Mouse (Mus musculus) midbrain, embryonic 13.5 days (tissue): ENCODE data around the gene Wfdc12. TPM values are rescaled to one million over a fixed set of nuclear protein-coding genes. Genes with fewer than 3 reads are reported as not detected.
"Not testable (repeated sequence)": the region's sequence is repeated elsewhere in the genome, so short reads cannot be mapped to it uniquely, and the experiment has no call there.

Source experiments
- ATAC-seq: fragments of 200-750 bp; cut with Nextera tagmentation; 2 replicates; pipeline ENCODE4 v1.8.0; 2017; ENCODE audit warnings: mild to moderate bottlenecking, moderate TSS enrichment, moderate library complexity
- H3K27ac ChIP-seq: fragments of 300-500 bp; sonication (generic); 2 replicates; pipeline ENCODE4 v1.5.1; 2015; ENCODE audit warnings: inconsistent platforms, mild to moderate bottlenecking, moderate library complexity
- H3K27me3 ChIP-seq: fragments of 300-500 bp; sonication (generic); 2 replicates; pipeline ENCODE4 v1.6.1; 2015; ENCODE audit warnings: mild to moderate bottlenecking, inconsistent platforms
- H3K36me3 ChIP-seq: fragments of 300-500 bp; sonication (generic); 2 replicates; pipeline ENCODE4 v1.6.1; 2015; ENCODE audit warnings: mild to moderate bottlenecking, inconsistent platforms
- H3K4me1 ChIP-seq: fragments of 300-500 bp; sonication (generic); replicated peaks from 2 replicates; pipeline ENCODE4 v1.6.1; 2015; ENCODE audit warnings: inconsistent platforms
- H3K4me2 ChIP-seq: fragments of 300-500 bp; sonication (generic); replicated peaks from 2 replicates; pipeline ENCODE4 v1.6.1; 2015; ENCODE audit warnings: moderate library complexity, mild to moderate bottlenecking, inconsistent platforms
- H3K4me3 ChIP-seq: fragments of 300-500 bp; sonication (generic); replicated peaks from 2 replicates; pipeline ENCODE4 v1.5.1; 2015; ENCODE audit warnings: mild to moderate bottlenecking, inconsistent platforms
- H3K9ac ChIP-seq: fragments of 300-500 bp; sonication (generic); replicated peaks from 2 replicates; pipeline ENCODE4 v1.6.1; 2015; ENCODE audit warnings: mild to moderate bottlenecking, inconsistent platforms
- H3K9me3 ChIP-seq: fragments of 300-500 bp; sonication (generic); 2 replicates; pipeline ENCODE4 v1.6.1; 2016; ENCODE audit warnings: mild to moderate bottlenecking, inconsistent platforms
- WGBS: fragments of 180-500 bp; shearing (Covaris S2); methylation state at CpG from one replicate; pipeline ENCODE4 v1.1.7; 2015; 5-methylcytosine and 5-hydroxymethylcytosine counted together
- polyA plus RNA-seq: library from polyadenylated mRNA; unstranded; fragments of >200 nt; fragmentation: Nextera tagmentation; extraction: Ambion mirVana; gene quantifications from 2 replicates; pipeline ENCODE4 v1.2.1, GENCODE M21; 2015

Gene Wfdc12
- not detected in 2 replicates for polyA plus RNA-seq

DNA sequence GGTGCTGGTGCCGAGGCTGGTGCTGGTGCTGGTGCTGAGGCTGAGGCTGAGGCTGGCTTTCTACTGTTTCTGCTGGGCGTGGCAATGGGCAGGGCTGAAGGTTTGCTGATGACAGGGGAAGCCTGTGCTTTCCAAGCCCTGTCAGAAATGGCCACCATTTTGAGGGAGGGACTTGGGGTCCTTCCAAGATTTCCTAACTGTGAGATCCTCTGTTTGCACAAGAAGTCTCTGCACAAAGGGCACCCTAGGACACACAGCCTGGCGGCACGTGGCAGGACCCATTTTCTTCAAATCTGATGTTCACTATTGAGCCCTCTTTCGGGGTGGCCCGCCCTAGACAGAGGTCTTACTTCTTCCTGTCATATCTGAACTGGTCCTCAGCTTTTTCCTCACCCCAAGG, at the start of gene Wfdc12:
TSS of gene Wfdc12 (minus strand) at position 33 of the 400 bp plus-strand sequence.
- WGBS = 92% methylated on average over 6 of the region's 6 CpGs
- Histone ChIP-seq H3K36me3 (no peaks in the 10 kb centered on the region), H3K4me3 (no peak within 1 kb of the TSS), H3K9me3 (no peaks in the 10 kb centered on the region), H3K4me1 (no peaks in the 10 kb centered on the region), H3K27me3 (no peaks in the 10 kb centered on the region), H3K27ac (no peak within 1 kb of the TSS), H3K4me2 (no peak within 1 kb of the TSS), H3K9ac (no peak within 1 kb of the TSS)
- no peak for ATAC-seq

DNA sequence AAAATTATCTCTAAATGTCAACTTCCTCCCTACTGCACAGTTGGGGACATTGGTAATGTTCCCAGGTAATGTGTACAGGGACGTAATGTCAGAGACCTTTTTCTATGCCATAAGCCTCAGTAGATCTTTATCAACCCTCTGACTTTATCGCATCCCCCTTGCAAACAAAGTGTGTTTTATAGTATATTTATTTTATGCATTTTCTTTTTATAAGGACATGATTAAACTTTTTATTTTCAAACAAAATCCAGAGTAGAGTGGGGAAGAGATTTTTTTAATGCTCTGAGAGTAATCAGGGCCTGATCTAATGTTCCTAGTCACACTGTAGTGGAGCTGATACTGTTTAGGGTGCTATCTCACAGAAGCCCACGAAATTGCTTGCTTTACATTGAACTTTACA, 48.0 kb upstream of the Wfdc12 start, which contains the start of gene Svs2:
TSS of gene Svs2 (minus strand) at position 101 of the 400 bp plus-strand sequence.
- H3K9me3 ChIP-seq = no peaks in the 10 kb centered on the region
- WGBS = 87% methylated on average over 3 of the region's 3 CpGs
- H3K27ac ChIP-seq = no peak within 1 kb of the TSS
- ATAC-seq = no peak
- no peak within 1 kb of the TSS for H3K9ac ChIP-seq
- H3K4me1 ChIP-seq = no peaks in the 10 kb centered on the region
- no peaks in the 10 kb centered on the region for H3K27me3 ChIP-seq
- no peak within 1 kb of the TSS for H3K4me3 ChIP-seq
- no peak within 1 kb of the TSS for H3K4me2 ChIP-seq
- H3K36me3 ChIP-seq = no peaks in the 10 kb centered on the region

DNA sequence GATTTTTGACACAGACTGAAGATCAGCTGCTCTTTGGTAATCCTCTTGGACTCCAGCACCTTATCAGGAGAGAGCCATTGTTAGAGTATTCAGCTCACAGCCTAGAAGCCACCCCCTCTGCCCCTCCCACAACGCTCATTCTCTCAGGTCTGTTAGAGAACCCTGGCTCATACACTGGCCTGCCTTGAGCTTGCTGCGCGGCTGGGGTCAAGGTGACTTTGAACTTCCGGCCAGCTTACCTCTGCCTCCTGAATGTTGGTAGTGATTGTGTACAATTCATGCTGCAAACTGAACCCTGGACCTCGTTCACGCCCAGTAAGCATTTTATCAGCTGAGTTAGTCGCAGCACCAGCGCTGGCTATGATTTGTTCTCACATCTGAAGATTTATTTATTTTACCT, 42.3 kb upstream of the Wfdc12 start:
- H3K27ac ChIP-seq = no peak overlapping the region
- no peaks in the 10 kb centered on the region for H3K27me3 ChIP-seq
- no peaks in the 10 kb centered on the region for H3K9me3 ChIP-seq
- no peak overlapping the region for H3K4me2 ChIP-seq
- no peaks in the 10 kb centered on the region for H3K4me1 ChIP-seq
- ATAC-seq = no peak
- no peak overlapping the region for H3K4me3 ChIP-seq
- no peaks in the 10 kb centered on the region for H3K36me3 ChIP-seq
- WGBS = 93% methylated on average over 8 of the region's 8 CpGs
- no peak overlapping the region for H3K9ac ChIP-seq

DNA sequence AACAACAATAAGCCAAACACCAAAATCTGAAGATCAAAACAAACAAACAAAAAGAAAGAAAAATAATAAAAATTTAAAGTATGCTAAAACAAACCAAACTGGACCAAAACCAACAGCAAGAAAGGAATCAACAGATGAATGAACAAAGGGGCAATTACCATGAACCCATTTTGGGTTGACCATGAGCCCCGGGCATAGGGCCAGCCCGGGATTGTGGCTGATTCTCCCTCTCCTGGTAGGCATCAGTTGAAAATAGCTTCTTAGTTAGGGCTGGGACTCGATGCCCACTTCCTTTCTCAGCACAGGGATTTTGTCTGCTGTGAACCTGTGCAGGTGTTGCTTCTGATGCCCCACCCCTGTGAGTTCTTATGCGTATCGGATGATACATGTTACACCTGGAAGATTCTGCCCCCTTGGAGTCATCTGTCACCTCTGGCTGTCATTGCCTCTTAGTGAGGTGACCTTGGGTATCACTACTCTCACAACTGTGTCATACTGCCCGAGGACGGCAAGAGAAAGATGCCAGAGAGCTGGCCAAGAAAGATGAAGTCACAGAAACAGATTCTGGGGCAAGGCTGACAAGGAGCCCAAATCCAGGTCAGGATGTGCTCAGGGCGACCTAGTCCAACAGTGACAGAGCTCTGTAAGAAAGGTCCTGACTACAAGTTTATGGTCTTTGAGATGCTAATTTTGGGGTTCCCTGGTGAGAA, 38.1 kb upstream of the Wfdc12 start:
- no peak overlapping the region for H3K27ac ChIP-seq
- 85% methylated on average over 8 of the region's 8 CpGs for WGBS
- H3K4me1 ChIP-seq = no peaks in the 10 kb centered on the region
- ATAC-seq = no peak
- H3K36me3 ChIP-seq = no peaks in the 10 kb centered on the region
- no peak overlapping the region for H3K9ac ChIP-seq
- H3K27me3 ChIP-seq = no peaks in the 10 kb centered on the region
- no peaks in the 10 kb centered on the region for H3K9me3 ChIP-seq
- no peak overlapping the region for H3K4me3 ChIP-seq
- no peak overlapping the region for H3K4me2 ChIP-seq

DNA sequence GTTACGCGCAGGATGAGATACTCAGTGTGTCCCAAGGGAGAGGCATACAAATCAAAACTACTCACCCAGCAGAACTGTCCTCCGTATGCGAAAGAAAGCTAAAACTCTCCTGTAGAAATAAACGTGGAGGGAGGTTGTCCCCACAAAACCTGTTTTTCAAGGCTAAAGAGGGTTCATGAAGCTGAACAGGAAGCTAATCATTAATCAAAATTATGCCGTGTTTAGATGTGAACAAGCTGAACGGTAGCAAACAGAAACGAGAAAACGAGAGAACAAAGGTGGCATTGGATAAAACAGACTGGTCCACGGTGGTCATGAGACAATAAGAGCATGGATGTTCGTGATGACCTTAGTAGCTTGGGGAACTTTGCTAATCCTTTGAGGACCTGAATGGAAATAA, 31.1 kb upstream of the Wfdc12 start, which contains the start of gene Wfdc15b:
TSS of gene Wfdc15b (minus strand) at position 139 of the 400 bp plus-strand sequence.
- H3K36me3 ChIP-seq = no peaks in the 10 kb centered on the region
- H3K27me3 ChIP-seq = no peaks in the 10 kb centered on the region
- WGBS = 89% methylated on average over 11 of the region's 11 CpGs
- H3K4me2 ChIP-seq = no peak within 1 kb of the TSS
- H3K9me3 ChIP-seq = no peaks in the 10 kb centered on the region
- no peak within 1 kb of the TSS for H3K4me3 ChIP-seq
- H3K27ac ChIP-seq = no peak within 1 kb of the TSS
- ATAC-seq = no peak
- H3K4me1 ChIP-seq = no peaks in the 10 kb centered on the region
- no peak within 1 kb of the TSS for H3K9ac ChIP-seq

- Histone ChIP-seq H3K4me3 (no peak overlapping the region), H3K36me3 (no peaks in the 10 kb centered on the region), H3K9ac (no peak overlapping the region), H3K9me3 (no peaks in the 10 kb centered on the region), H3K27me3 (no peaks in the 10 kb centered on the region), H3K4me1 (no peaks in the 10 kb centered on the region), H3K4me2 (no peak overlapping the region), H3K27ac (no peak overlapping the region)
- no peak for ATAC-seq
- WGBS = 88% methylated on average over 9 of the region's 9 CpGs
Observed at GRCm38 (mm10) chr2:164219295-164219694, 28.9 kb upstream of the Wfdc12 start.

DNA sequence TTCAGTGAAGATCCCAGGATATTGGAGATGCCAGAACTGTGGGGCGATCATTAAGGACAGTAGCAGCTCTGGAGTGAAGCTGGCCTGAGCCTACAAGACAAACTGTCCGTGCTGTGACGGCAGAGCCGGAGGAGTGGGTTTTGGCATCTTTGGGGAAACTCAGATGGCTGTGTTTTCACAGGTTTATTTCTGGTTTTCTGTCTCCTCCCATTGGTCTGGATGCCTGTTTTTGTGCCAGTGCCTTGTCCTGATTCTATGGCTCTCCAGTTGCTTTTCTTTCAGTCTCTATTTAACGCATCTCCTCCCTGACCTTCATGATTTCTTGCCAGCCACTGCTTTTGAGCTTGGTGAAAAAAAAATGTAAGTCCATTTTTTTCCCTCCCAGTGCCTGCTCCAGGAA, 22.3 kb upstream of the Wfdc12 start:
- WGBS = 86% methylated on average over 5 of the region's 5 CpGs
- no peak for ATAC-seq
- no peaks in the 10 kb centered on the region for H3K36me3 ChIP-seq
- H3K9ac ChIP-seq = no peak overlapping the region
- H3K4me1 ChIP-seq = no peaks in the 10 kb centered on the region
- no peak overlapping the region for H3K4me2 ChIP-seq
- no peak overlapping the region for H3K27ac ChIP-seq
- H3K9me3 ChIP-seq = no peaks in the 10 kb centered on the region
- H3K4me3 ChIP-seq = no peak overlapping the region
- H3K27me3 ChIP-seq = no peaks in the 10 kb centered on the region

DNA sequence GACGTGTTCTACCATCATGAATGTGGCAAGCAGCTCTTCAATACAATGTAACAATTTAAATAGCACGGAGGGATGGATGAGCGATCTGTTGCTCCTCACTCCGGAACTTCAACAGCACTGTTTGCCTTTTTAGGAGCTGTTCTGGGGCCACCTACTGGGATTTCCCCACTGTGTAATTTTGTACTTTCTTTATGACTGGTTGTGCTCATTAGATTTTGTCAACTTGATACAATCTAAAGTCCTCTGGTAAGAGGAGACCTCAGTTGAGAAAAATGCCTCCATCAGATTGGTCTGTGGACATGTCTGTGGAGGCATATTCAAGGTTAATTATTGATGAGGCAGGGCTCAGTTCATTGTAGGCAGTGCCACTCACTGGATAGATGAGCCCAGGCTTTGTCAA, 20.5 kb upstream of the Wfdc12 start:
- Histone ChIP-seq H3K4me2 (no peak overlapping the region), H3K27ac (no peak overlapping the region), H3K4me1 (no peaks in the 10 kb centered on the region), H3K9ac (no peak overlapping the region), H3K36me3 (no peaks in the 10 kb centered on the region), H3K27me3 (no peaks in the 10 kb centered on the region), H3K9me3 (no peaks in the 10 kb centered on the region), H3K4me3 (no peak overlapping the region)
- no peak for ATAC-seq
- WGBS = 85% methylated on average over 4 of the region's 4 CpGs

- ATAC-seq = no peak
- no peaks in the 10 kb centered on the region for H3K36me3 ChIP-seq
- H3K4me1 ChIP-seq = no peaks in the 10 kb centered on the region
- 84% methylated on average over 4 of the region's 4 CpGs for WGBS
- no peaks in the 10 kb centered on the region for H3K9me3 ChIP-seq
- no peak overlapping the region for H3K27ac ChIP-seq
- no peaks in the 10 kb centered on the region for H3K27me3 ChIP-seq
- no peak overlapping the region for H3K4me3 ChIP-seq
- no peak overlapping the region for H3K9ac ChIP-seq
- H3K4me2 ChIP-seq = no peak overlapping the region
Observed at GRCm38 (mm10) chr2:164206676-164207075, 16.3 kb upstream of the Wfdc12 start.

DNA sequence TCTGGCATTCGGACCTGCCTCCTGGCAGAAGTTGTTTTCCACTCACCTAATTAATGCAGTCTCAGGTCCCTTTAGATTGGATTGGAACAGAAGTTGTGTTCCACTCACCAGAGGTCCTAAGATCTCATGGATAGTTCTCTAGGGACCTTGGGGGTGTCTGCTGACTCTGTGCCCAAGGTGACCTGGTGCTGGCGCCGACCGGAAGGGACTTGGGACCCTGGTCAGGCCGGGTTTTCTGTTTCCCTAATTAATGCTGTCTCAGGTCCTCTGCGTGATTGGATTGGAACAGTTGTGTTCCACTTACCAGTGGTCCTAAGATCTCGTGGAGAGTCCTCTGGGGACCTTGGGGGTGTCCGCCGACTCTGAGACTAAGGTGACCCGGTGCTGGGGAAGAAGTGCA, 15.6 kb upstream of the Wfdc12 start:
- not testable (repeated sequence) for H3K9me3 ChIP-seq, H3K4me1 ChIP-seq, H3K27me3 ChIP-seq, H3K9ac ChIP-seq, H3K36me3 ChIP-seq, H3K4me2 ChIP-seq, H3K27ac ChIP-seq, ATAC-seq, H3K4me3 ChIP-seq
- WGBS = 88% methylated on average over 10 of the region's 10 CpGs

GRCm38 (mm10) chr2:164199626-164200327, 9.4 kb upstream of the Wfdc12 start, which contains the start of gene Wfdc15a:
Wfdc15a (minus strand) TSS chr2:164200130.
- no peak within 1 kb of the TSS for H3K4me2 ChIP-seq

GRCm38 (mm10) chr2:164196700-164196990, 6.2 kb upstream of the Wfdc12 start:
- Histone ChIP-seq H3K4me3 (no peak overlapping the region), H3K36me3 (no peaks in the 10 kb centered on the region), H3K27me3 (no peaks in the 10 kb centered on the region), H3K4me1 (no peaks in the 10 kb centered on the region), H3K4me2 (no peak overlapping the region), H3K27ac (no peak overlapping the region), H3K9me3 (no peaks in the 10 kb centered on the region), H3K9ac (no peak overlapping the region)
- WGBS = 92% methylated on average over 5 of the region's 5 CpGs
- no peak for ATAC-seq

More at GRCm38 (mm10) chr2:164199626-164200327, 9.4 kb upstream of the Wfdc12 start, which contains the start of gene Wfdc15a:
- H3K36me3 ChIP-seq = no peaks in the 10 kb centered on the region
- no peak within 1 kb of the TSS for H3K9ac ChIP-seq
- WGBS = 76% methylated on average over 20 of the region's 20 CpGs
- no peak within 1 kb of the TSS for H3K27ac ChIP-seq
- no peaks in the 10 kb centered on the region for H3K27me3 ChIP-seq
- ATAC-seq = no peak
- H3K9me3 ChIP-seq = no peaks in the 10 kb centered on the region
- no peaks in the 10 kb centered on the region for H3K4me1 ChIP-seq
- no peak within 1 kb of the TSS for H3K4me3 ChIP-seq
